Mouse (Mus musculus): Measurements from ENCODE around the gene Cox8a.

Gene Cox8a

GRCm38 (mm10) chr19:7223488-7223887, 6.1 kb upstream of the Cox8a start:
- DNase-seq (ENCODE audit: low spot score in 2 of 2), result no peak

DNA sequence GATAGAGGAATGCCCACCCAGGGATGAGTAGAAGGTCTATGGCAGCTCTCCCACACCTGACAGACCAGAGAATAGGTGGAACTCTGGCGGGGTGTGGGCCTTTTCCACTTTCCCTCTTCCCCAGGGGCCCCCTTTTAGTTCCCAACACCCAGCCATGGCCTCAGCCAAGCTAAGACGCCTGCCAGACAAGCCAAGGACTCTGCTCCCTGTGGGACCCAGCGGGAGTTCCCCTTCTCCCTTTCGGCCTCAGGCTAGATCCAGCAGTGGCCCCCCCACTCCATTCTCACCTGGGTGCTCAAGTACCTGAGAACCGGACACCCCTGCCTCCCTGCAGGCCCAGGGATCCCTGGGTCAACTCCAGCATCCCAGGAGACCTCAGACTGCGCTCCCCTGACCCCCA, 4.8 kb upstream of the Cox8a start:
- DNase-seq (ENCODE audit: low spot score in 2 of 2), result no peak

DNA sequence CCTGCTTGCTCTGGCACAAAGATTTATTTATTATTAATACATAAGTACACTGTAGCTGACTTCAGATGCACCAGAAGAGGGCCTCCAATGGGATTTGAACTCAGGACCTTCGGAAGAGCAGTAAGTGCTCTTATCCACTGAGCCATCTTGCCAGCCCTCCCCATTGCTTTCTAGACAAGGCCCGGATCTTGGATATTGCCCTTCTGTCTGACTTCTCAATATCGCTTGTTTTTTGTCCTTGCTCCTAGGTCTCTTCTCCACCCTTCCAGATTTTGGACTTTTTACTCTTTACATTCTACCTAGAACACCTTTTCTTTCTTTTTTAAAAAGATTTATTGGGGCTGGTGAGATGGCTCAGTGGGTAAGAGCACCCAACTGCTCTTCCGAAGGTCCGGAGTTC, 1.3 kb upstream of the Cox8a start:
- DNase-seq (ENCODE audit: low spot score in 2 of 2), result no peak

DNA sequence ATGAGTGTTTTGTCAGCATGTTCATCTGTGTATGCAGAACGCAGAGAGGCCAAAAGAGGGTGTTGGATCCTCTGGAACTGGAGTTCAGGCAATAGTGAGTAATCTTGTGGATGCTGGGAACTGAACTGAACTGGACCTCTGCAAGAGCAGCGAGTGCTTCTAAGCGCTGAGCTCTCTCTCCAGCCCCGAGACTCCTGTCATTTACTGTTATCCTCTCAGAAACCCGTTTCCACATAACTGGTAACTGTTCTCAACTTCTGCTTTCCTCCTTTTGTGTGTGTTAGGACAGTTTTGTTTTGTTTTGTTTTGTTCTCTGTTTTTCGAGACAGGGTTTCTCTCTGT, 481 bp upstream of the Cox8a start:
- DNase-seq (ENCODE audit: low spot score in 2 of 2), result no peak

GRCm38 (mm10) chr19:7214484-7214883, 2.9 kb downstream of the Cox8a start:
- DNase-seq (ENCODE audit: low spot score in 2 of 2), result no peak

GRCm38 (mm10) chr19:7213010-7213409, 4.4 kb downstream of the Cox8a start:
- no peak for DNase-seq (ENCODE audit: low spot score in 2 of 2)

GRCm38 (mm10) chr19:7212216-7212615, 5.2 kb downstream of the Cox8a start:
- no peak for DNase-seq (ENCODE audit: low spot score in 2 of 2)

GRCm38 (mm10) chr19:7209907-7210646, 7.3 kb downstream of the Cox8a start:
- no peak for DNase-seq (ENCODE audit: low spot score in 2 of 2)

GRCm38 (mm10) chr19:7205753-7206736, 11.4 kb downstream of the Cox8a start, which contains the start of gene Otub1:
Gene Otub1 (minus strand): TSS chr19:7206316.
- peak; percentile 87 to 93 for DNase-seq (ENCODE audit: low spot score in 2 of 2)

DNA sequence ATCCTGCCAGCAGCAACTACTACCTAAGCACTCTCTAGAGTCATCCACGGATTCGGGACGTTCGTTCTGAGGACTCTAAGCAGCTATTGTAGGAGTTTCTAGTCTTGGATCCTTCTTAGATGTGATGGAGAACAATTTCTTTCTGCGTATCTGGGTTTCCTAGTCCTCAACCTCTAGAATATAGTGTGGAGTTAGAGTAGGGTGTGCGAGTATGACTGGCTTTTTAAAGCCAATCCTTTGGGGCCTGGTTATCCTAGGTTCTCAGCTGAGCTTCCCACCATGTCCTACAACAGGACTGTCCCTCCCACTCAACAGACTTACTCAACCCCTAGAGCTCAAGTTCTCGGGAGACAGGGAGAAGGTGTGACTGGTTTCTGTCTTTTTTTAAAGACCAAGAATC, 12.1 kb downstream of the Cox8a start:
- DNase-seq (ENCODE audit: low spot score in 2 of 2), result no peak

DNA sequence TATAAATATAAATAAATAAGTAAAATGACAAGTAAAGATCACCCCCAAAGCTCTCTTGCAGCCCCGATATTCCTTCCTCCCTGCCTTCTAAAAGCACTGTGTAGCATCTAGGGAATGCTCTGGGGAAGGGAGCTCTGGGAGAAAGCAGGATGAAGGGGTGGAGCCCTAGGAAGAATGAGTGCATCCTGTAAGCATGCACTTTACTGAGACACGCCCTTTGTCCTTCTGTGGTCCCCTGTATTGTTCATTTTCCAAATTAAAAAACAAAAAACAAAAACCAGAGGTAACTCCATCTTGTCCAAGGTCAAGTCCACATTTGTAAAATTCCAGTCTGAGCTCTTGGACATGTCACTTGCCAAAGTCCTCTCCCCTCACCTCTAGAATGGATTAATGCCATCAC, 12.5 kb downstream of the Cox8a start:
- no peak for DNase-seq (ENCODE audit: low spot score in 2 of 2)

DNA sequence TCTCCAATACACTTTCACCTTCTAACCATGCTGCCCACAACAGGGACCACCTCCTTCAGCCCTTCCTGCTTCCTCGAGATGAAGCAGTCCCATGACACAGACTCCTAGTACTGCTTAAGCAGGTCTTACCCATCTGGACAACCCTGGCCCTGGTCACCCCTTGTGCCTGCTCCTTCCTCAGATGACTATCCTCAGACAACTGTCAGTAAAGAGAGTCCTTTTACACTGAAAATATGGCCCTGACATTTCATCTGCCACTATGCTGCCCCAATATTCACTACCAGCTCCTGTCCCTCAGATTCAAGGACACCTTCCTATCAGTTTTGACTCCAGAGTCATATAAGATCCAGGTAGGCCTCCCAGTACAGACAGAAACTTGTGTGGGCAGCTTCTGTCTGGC, 17.0 kb downstream of the Cox8a start:
- no peak for DNase-seq (ENCODE audit: low spot score in 2 of 2)

GRCm38 (mm10) chr19:7199089-7199488, 18.3 kb downstream of the Cox8a start:
- no peak for DNase-seq (ENCODE audit: low spot score in 2 of 2)

GRCm38 (mm10) chr19:7197445-7197844, 20.0 kb downstream of the Cox8a start:
- no peak for DNase-seq (ENCODE audit: low spot score in 2 of 2)

- DNase-seq (ENCODE audit: low spot score in 2 of 2), result no peak
These were observed 20.6 kb downstream of the Cox8a start for GRCm38 (mm10) chr19:7196741-7197270.

GRCm38 (mm10) chr19:7195900-7196728, 21.3 kb downstream of the Cox8a start:
- peak in 1 of 2 experiments; percentile 59 for DNase-seq (ENCODE audit: low spot score in 2 of 2)

GRCm38 (mm10) chr19:7192561-7192967, 24.9 kb downstream of the Cox8a start:
- DNase-seq (ENCODE audit: low spot score in 2 of 2), result no peak

DNA sequence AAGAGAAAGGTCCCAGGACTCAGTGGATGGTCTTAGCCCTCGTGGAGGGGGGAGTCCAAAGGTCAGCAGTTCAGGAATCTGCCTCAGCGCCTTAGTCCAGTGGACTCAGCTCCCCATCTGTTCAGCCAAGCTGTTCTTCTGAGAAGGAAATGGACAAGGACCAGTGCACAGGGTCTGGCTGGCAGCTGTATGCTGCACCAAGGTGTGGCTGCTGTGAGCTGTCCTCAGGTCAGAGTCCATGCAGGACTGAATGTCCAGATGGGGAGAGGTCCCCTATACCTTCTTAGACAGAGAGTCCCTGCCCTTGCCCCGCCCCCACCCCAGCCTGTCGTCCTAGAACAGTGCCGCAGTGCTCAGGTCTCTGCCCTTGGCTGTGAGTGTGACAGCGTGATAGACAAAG, 25.8 kb downstream of the Cox8a start:
- no peak for DNase-seq (ENCODE audit: low spot score in 2 of 2)

- no peak for DNase-seq (ENCODE audit: low spot score in 2 of 2)
These were observed 26.4 kb downstream of the Cox8a start for GRCm38 (mm10) chr19:7190986-7191385.

DNA sequence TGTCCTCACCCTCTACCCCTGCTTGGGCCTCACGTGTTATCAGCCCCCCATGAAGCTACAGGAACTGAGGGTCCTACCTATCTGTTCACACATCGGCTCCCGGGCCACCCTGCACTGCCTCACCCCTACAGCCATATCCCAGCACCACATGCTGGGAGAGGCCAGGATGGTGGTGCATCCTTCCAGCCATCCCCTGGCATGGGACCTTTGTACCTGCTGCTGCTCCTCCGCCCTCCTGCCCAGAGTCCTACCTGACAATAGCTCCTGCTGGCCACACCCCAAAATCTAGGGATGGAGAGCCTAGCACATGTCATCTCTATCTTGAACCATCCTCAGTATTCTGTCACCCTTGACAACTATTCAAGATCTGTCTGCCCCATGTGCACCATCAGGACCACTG, 28.4 kb downstream of the Cox8a start:
- no peak for DNase-seq (ENCODE audit: low spot score in 2 of 2)

DNA sequence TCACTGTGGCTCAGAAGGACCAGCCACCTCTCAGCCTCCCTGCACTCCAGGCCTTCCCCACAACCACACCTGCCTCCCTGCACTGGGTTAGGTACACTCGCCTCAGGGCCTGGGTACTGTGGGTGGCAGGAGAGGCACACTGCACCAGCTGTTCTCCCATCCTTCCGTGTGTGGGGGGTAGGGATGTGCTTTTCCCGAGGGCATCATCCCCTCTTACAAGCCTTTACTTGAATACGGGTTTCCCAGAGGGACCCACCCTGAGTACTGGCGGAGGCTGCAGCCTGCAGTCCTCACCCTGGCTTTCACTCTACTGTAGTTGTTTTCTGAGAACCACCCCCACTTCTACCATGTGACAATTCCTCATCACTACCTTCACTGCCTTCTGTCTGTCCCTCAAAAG, 30.3 kb downstream of the Cox8a start:
- no peak for DNase-seq (ENCODE audit: low spot score in 2 of 2)

Measured in frontal cortex, postnatal 10 days (tissue).